Mouse (Mus musculus): ENCODE measurements around the gene Gpr55. TPM values are rescaled to one million over a fixed set of nuclear protein-coding genes. Genes with fewer than 3 reads are reported as not detected.

Gpr55 gene
- polyA plus RNA-seq, 1 experiment from 2014 or later, result 0.13 TPM

DNA sequence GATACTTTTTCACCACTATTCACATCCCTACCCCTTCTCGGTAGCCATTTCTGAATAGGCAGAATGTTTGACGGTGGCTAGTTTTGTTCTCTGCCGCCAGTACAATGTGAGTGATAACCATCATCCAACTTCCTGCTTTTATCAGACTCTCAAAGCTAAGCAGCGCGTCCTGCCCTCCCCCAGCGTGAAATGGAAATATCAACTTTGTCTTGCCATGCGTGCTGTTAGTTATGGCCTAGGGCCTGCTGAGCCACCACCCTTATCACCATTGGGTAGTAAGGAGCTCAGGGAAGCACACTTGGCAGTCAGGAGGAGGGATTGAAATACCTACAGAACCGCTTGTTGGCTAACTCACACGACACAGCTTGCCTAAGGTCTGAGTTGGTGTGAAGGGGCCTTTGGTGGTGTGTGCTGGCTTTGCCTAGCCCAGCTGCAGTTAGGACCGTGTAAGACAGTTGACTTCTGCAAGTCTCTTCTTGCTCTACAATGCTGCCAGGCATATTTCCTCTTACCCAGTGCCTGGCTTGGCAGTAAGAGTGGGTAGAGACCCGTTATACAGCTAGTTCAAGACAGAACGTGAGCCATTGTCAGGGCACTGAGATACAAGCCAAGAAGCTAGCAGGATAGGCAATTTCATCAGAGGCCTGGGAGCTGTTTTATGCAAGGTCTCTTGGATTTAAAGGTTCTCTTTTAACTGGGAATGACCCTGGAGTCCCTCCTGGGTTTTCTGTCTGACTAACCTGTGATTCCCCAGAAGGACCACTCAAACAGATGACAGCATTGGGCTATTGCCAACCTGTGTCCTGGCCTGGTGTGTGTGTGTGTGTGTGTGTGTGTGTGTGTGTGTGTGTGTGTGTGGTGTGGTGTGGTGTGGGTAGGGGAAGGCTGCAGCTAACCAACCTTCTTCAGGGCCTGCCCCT, 63.8 kb downstream of the Gpr55 start:
- H3K27ac ChIP-seq, result no peak overlapping the region; the same call in 1 of the 2 replicates
- H3K36me3 ChIP-seq (replicated peaks; ENCODE audit: control insufficient read depth, insufficient read depth), result no peaks in the 10 kb centered on the region
- peak overlapping the region; percentile 86 for H3K4me3 ChIP-seq (replicated peaks; ENCODE audit: low read length)
- WGBS, result 54% methylated on average over 12 of the region's 12 CpGs
- no peaks in the 10 kb centered on the region for H3K9me3 ChIP-seq (ENCODE audit: control insufficient read depth, low read length)
- ATAC-seq (ENCODE audit: low FRiP score) (no peak), DNase-seq (ENCODE audit: low spot score) (no peak)
- H3K27me3 ChIP-seq (ENCODE audit: control insufficient read depth, insufficient read depth, low read length), result no peaks in the 10 kb centered on the region
- peak overlapping the region; percentile 65 for H3K4me2 ChIP-seq (replicated peaks)
- peak overlapping the region; percentile 84 for H3K9ac ChIP-seq
- peaks cover 64% of the 10 kb centered on the region for H3K4me1 ChIP-seq (replicated peaks; ENCODE audit: control insufficient read depth, insufficient read depth, low read length)

- Histone ChIP-seq H3K27ac (peak overlapping the region; percentile 89), H3K4me1 (replicated peaks; ENCODE audit: control insufficient read depth, insufficient read depth, low read length) (peaks cover 55% of the 10 kb centered on the region), H3K9ac (peak overlapping the region; percentile 84), H3K4me2 (replicated peaks) (peak overlapping the region; percentile 65), H3K9me3 (ENCODE audit: control insufficient read depth, low read length) (no peaks in the 10 kb centered on the region), H3K27me3 (ENCODE audit: control insufficient read depth, insufficient read depth, low read length) (no peaks in the 10 kb centered on the region), H3K36me3 (replicated peaks; ENCODE audit: control insufficient read depth, insufficient read depth) (no peaks in the 10 kb centered on the region), H3K4me3 (replicated peaks; ENCODE audit: low read length) (peak overlapping the region; percentile 86)
- ATAC-seq (ENCODE audit: low FRiP score) (no peak), DNase-seq (ENCODE audit: low spot score) (no peak)
- 55% methylated on average over 5 of the region's 5 CpGs for WGBS
Measured at GRCm38 (mm10) chr1:85896110-85896509, 64.7 kb downstream of the Gpr55 start.

DNA sequence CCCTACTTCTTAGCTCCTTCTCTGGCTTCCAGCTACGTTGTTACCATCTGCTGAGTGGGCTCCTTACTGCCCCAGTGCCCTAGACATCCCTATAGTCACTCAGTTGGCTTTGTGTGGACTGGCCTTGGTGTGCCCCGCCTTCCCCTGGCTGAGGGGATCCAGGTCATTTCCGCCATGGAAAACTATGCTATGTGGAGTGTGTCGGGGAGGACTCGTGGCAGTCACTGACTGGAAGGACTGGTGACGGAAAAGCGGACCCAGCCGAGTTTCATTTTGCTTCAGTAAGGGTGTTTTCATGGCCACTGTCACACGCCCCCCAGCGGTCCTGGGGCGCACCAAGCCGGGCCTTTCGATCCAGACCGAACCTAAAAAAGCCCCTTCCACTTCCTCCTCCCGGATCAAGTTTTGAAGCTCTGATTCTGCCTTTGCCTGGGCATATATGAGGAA, 65.4 kb downstream of the Gpr55 start:
- Histone ChIP-seq H3K27ac (peak overlapping the region; percentile 89), H3K4me3 (replicated peaks; ENCODE audit: low read length) (peak overlapping the region; percentile 86), H3K4me1 (replicated peaks; ENCODE audit: control insufficient read depth, insufficient read depth, low read length) (peaks cover 49% of the 10 kb centered on the region), H3K36me3 (replicated peaks; ENCODE audit: control insufficient read depth, insufficient read depth) (no peaks in the 10 kb centered on the region), H3K9me3 (ENCODE audit: control insufficient read depth, low read length) (no peaks in the 10 kb centered on the region), H3K9ac (peak overlapping the region; percentile 84), H3K4me2 (replicated peaks) (peak overlapping the region; percentile 65), H3K27me3 (ENCODE audit: control insufficient read depth, insufficient read depth, low read length) (no peaks in the 10 kb centered on the region)
- peak; percentile 49 for ATAC-seq (ENCODE audit: low FRiP score)
- peak; percentile 67 for DNase-seq (ENCODE audit: low spot score)
- WGBS, result 2% methylated on average over 15 of the region's 15 CpGs

DNA sequence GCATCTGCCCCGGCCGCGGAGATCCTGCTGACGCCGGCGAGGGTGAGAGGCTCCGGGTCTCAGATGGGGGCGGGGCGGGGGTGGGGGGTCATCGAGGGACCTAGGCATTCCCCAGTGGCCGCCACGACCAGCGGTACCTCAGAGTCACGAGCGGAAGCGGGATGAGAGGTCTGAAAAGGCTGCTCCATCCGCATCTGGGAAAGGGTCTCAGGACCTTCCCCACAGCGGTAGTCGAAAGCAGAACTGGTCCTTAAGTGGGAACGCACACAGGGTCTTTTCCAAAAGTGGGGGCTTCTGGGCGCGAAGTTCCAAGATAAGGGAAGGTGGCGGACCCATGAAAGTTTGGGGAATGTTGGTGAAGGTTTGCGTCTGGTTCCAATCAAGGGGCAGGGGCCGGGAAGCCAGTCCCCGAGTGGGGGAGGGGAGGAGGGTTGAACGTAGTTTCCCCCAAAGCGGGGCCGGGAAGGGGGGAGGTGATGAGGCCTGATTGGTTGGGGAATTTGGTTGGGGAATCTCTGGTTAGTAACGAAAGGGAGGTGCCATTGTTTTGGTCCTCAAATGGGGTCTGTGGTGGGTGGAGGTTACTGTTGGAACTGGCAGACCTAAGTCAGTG, 66.0 kb downstream of the Gpr55 start:
- Histone ChIP-seq H3K36me3 (replicated peaks; ENCODE audit: control insufficient read depth, insufficient read depth) (no peaks in the 10 kb centered on the region), H3K4me3 (replicated peaks; ENCODE audit: low read length) (peak overlapping the region; percentile 86), H3K27ac (peak overlapping the region; percentile 89), H3K9ac (peak overlapping the region; percentile 84), H3K27me3 (ENCODE audit: control insufficient read depth, insufficient read depth, low read length) (no peaks in the 10 kb centered on the region), H3K4me1 (replicated peaks; ENCODE audit: control insufficient read depth, insufficient read depth, low read length) (peaks cover 44% of the 10 kb centered on the region), H3K9me3 (ENCODE audit: control insufficient read depth, low read length) (no peaks in the 10 kb centered on the region), H3K4me2 (replicated peaks) (peak overlapping the region; percentile 65)
- under 1% methylated on average over 30 of the region's 30 CpGs for WGBS
- ATAC-seq (ENCODE audit: low FRiP score) (peak; percentile 10), DNase-seq (ENCODE audit: low spot score) (peak; percentile 64)

GRCm38 (mm10) chr1:85894231-85894747, 66.5 kb downstream of the Gpr55 start, which contains the start of gene Itm2c:
Gene Itm2c, plus strand, starts transcription at chr1:85894281.
- H3K27ac ChIP-seq, result peak within 1 kb of the TSS; percentile 89
- peak within 1 kb of the TSS; percentile 86 for H3K4me3 ChIP-seq (replicated peaks; ENCODE audit: low read length)
- no peaks in the 10 kb centered on the region for H3K9me3 ChIP-seq (ENCODE audit: control insufficient read depth, low read length)
- H3K4me1 ChIP-seq (replicated peaks; ENCODE audit: control insufficient read depth, insufficient read depth, low read length), result peaks cover 38% of the 10 kb centered on the region
- peak; percentile 90 for ATAC-seq (ENCODE audit: low FRiP score)
- DNase-seq (ENCODE audit: low spot score), result peak; percentile 85
- H3K27me3 ChIP-seq (ENCODE audit: control insufficient read depth, insufficient read depth, low read length), result no peaks in the 10 kb centered on the region
- WGBS, result 1% methylated on average over 32 of the region's 35 CpGs
- no peaks in the 10 kb centered on the region for H3K36me3 ChIP-seq (replicated peaks; ENCODE audit: control insufficient read depth, insufficient read depth)
- peak within 1 kb of the TSS; percentile 84 for H3K9ac ChIP-seq
- peak within 1 kb of the TSS; percentile 65 for H3K4me2 ChIP-seq (replicated peaks)

Other genes starting within 250 kb of the Gpr55 start
- gene A630001G21Rik, start 182.4 kb downstream of the Gpr55 start, polyA plus RNA-seq (2014; fragmentation: Nextera tagmentation; extraction: Ambion mirVana), result 0.19 and 0.27 TPM in 2 replicates
- gene Cab39, start 167.6 kb downstream of the Gpr55 start, polyA plus RNA-seq (2014; fragmentation: Nextera tagmentation; extraction: Ambion mirVana), result 77.8 and 91.9 TPM in 2 replicates
- 124 and 127 TPM in 2 replicates for gene Itm2c, start 66.7 kb downstream of the Gpr55 start, polyA plus RNA-seq (2014; fragmentation: Nextera tagmentation; extraction: Ambion mirVana)
- 4.8 and 7.5 TPM in 2 replicates for gene 4933407L21Rik, start 32.5 kb downstream of the Gpr55 start, polyA plus RNA-seq (2014; fragmentation: Nextera tagmentation; extraction: Ambion mirVana)
- 0.31 TPM in 2 replicates for gene Spata3, start 55.8 kb upstream of the Gpr55 start, polyA plus RNA-seq (2014; fragmentation: Nextera tagmentation; extraction: Ambion mirVana)
- 8.6 and 12.7 TPM in 2 replicates for gene 2810459M11Rik, start 84.9 kb upstream of the Gpr55 start, polyA plus RNA-seq (2014; fragmentation: Nextera tagmentation; extraction: Ambion mirVana)
- 194 and 211 TPM in 2 replicates for gene Psmd1, start 103.4 kb upstream of the Gpr55 start, polyA plus RNA-seq (2014; fragmentation: Nextera tagmentation; extraction: Ambion mirVana)
- 0.09 and 0.44 TPM in 2 replicates for gene Htr2b, start 151.0 kb upstream of the Gpr55 start, polyA plus RNA-seq (2014; fragmentation: Nextera tagmentation; extraction: Ambion mirVana)
- 0.46 and 0.90 TPM in 2 replicates for gene Gm21972, start 172.6 kb upstream of the Gpr55 start, polyA plus RNA-seq (2014; fragmentation: Nextera tagmentation; extraction: Ambion mirVana)
- 32.3 and 33.0 TPM in 2 replicates for gene Armc9, start 193.8 kb upstream of the Gpr55 start, polyA plus RNA-seq (2014; fragmentation: Nextera tagmentation; extraction: Ambion mirVana)